Mouse (Mus musculus) CH12.LX (cell line): Measurements from ENCODE around the gene Kirrel3.

Experiments
- CHD1 ChIP-seq: IDR thresholded peaks from 2 replicates; pipeline ENCODE4 v1.6.1; 2012; ENCODE audit warnings: low read depth, low read length, improper control_type of control experiment, inconsistent platforms
- CTCF ChIP-seq, 2 experiments: IDR thresholded peaks in 1 of 2; conservative IDR thresholded peaks in 1 of 2; 2 replicates each; pipeline ENCODE4 v1.5.1; 2011 to 2012; ENCODE audit warnings: low read depth in 2 of 2, low read length in 2 of 2, improper control_type of control experiment in 1 of 2, inconsistent platforms in 1 of 2, mild to moderate bottlenecking in 1 of 2, moderate library complexity in 1 of 2
- E2F4 ChIP-seq: IDR thresholded peaks from 2 replicates; pipeline ENCODE4 v1.6.1; 2011; ENCODE audit warnings: low read depth, low read length, improper control_type of control experiment; ENCODE audit not compliant: insufficient replicate concordance
- ELF1 ChIP-seq: IDR thresholded peaks from 2 replicates; pipeline ENCODE4 v1.6.1; 2014; ENCODE audit warnings: low read depth, mild to moderate bottlenecking, inconsistent platforms, low read length, improper control_type of control experiment
- KAT2A ChIP-seq: IDR thresholded peaks from 2 replicates; pipeline ENCODE4 v1.6.1; 2012; ENCODE audit warnings: low read length, improper control_type of control experiment, inconsistent platforms; ENCODE audit not compliant: insufficient replicate concordance
- MAFK ChIP-seq: IDR thresholded peaks from 2 replicates; pipeline ENCODE4 v1.6.1; 2011; ENCODE audit warnings: low read length, improper control_type of control experiment; ENCODE audit not compliant: insufficient replicate concordance
- MAX ChIP-seq: IDR thresholded peaks from 2 replicates; pipeline ENCODE4 v1.6.1; 2011; ENCODE audit warnings: low read length, improper control_type of control experiment
- MAZ ChIP-seq: IDR thresholded peaks from 2 replicates; pipeline ENCODE4 v1.6.1; 2012; ENCODE audit warnings: low read depth, mild to moderate bottlenecking, inconsistent platforms, low read length, improper control_type of control experiment, moderate library complexity
- NELFE ChIP-seq: IDR thresholded peaks from 2 replicates; pipeline ENCODE4 v1.6.1; 2011; ENCODE audit warnings: low read depth, low read length, improper control_type of control experiment
- POLR2A ChIP-seq: IDR thresholded peaks from 2 replicates; pipeline ENCODE4 v1.6.1; 2011; ENCODE audit warnings: low read depth, mild to moderate bottlenecking, improper control_type of control experiment, low read length
- RAD21 ChIP-seq: IDR thresholded peaks from 2 replicates; pipeline ENCODE4 v1.6.1; 2011; ENCODE audit warnings: low read depth, mild to moderate bottlenecking, low read length, improper control_type of control experiment, moderate library complexity
- RCOR1 ChIP-seq: conservative IDR thresholded peaks from 2 replicates; pipeline ENCODE4 v1.6.1; 2012; ENCODE audit warnings: low read depth, mild to moderate bottlenecking, inconsistent platforms, low read length, improper control_type of control experiment
- UBTF ChIP-seq: IDR thresholded peaks from 2 replicates; pipeline ENCODE4 v1.6.1; 2012; ENCODE audit warnings: low read depth, mild to moderate bottlenecking, inconsistent platforms, low read length, improper control_type of control experiment, moderate library complexity
- ZMIZ1 ChIP-seq: IDR thresholded peaks from 2 replicates; pipeline ENCODE4 v1.6.1; 2012; ENCODE audit warnings: low read depth, mild to moderate bottlenecking, inconsistent platforms, low read length, improper control_type of control experiment

DNA sequence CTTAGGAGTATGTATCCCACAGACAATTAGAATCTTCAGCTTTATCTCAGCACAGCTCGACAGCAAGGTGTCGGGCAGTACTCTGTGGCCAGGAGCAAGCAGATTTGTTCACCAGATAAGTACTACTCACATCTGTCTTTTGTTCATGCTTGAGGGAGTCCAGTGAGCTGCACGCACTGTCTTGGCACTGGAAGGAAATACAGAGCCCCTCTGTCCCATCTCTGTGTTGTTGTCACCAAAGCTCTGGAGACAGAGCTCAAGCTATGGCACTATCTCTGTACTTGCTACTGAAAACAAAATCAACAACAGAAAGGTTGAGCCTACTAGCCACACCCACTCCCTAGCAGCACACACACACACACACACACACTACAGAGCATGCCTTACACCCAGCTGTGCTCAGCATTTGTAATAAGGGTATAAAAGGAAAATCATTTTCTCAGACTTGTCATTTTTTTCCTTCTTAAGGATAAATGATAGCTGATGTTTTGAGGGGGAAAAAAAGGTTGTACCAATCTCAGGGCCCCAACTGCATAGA lies 106.4 kb downstream of the Kirrel3 start:
- TF ChIP-seq ZMIZ1: no peak
- TF ChIP-seq CTCF (conservative IDR thresholded peaks at IDR 0.05 in 1 of 2, IDR thresholded peaks at IDR 0.05 in 1 of 2; ENCODE audit: low read depth in 2 of 2, low read length in 2 of 2): no peak
- TF ChIP-seq MAFK: no peak
- TF ChIP-seq CHD1: no peak
- no peak for TF ChIP-seq KAT2A
- TF ChIP-seq ELF1: no peak
- no peak for TF ChIP-seq NELFE
- no peak for TF ChIP-seq UBTF
- TF ChIP-seq RAD21: no peak
- no peak for TF ChIP-seq POLR2A
- TF ChIP-seq RCOR1: no peak
- no peak for TF ChIP-seq E2F4
- TF ChIP-seq MAX: no peak
- TF ChIP-seq MAZ: no peak
